Mouse (Mus musculus) myocyte (in vitro differentiated cells): ENCODE results near the gene Fam43b. TPM values are rescaled to one million over a fixed set of nuclear protein-coding genes. Genes with fewer than 3 reads are reported as not detected.
"Not testable (repeated sequence)": the region's sequence is repeated elsewhere in the genome, so short reads cannot be mapped to it uniquely, and the experiment has no call there.

Experiments
- H3K27me3 ChIP-seq: one replicate; pipeline ENCODE4 v1.6.1; 2011; ENCODE audit not compliant: control insufficient read depth, insufficient read depth, insufficient read length
- H3K36me3 ChIP-seq: one replicate; pipeline ENCODE4 v1.6.1; 2011; ENCODE audit not compliant: control insufficient read depth, insufficient read depth
- H3K4me2 ChIP-seq: one replicate; pipeline ENCODE4 v1.6.1; 2011; ENCODE audit warnings: low read depth, control low read depth
- H3K4me3 ChIP-seq: one replicate; pipeline ENCODE4 v1.5.1; 2011; ENCODE audit warnings: mild to moderate bottlenecking, control low read depth, moderate library complexity
- H3K79me2 ChIP-seq: one replicate; pipeline ENCODE4 v1.6.1; 2011; ENCODE audit not compliant: control insufficient read depth, insufficient read depth
- H3ac ChIP-seq: one replicate; pipeline ENCODE4 v1.6.1; 2011; ENCODE audit not compliant: control insufficient read depth, insufficient read length
- CEBPB ChIP-seq: IDR thresholded peaks from 2 replicates; pipeline ENCODE4 v1.6.1; 2011; ENCODE audit warnings: mild to moderate bottlenecking, moderate library complexity; ENCODE audit not compliant: poor library complexity, insufficient read depth, severe bottlenecking
- E2F4 ChIP-seq: IDR thresholded peaks from one replicate; pipeline ENCODE4 v1.6.1; 2011; ENCODE audit warnings: mild to moderate bottlenecking, control low read depth, moderate library complexity; ENCODE audit not compliant: insufficient read depth
- MAX ChIP-seq: IDR thresholded peaks from one replicate; pipeline ENCODE4 v1.6.1; 2011; ENCODE audit warnings: low read depth, mild to moderate bottlenecking, control low read depth
- MYOD1 ChIP-seq, 3 experiments: IDR thresholded peaks; one replicate each; pipeline ENCODE4 v1.6.1; 2011; ENCODE audit warnings: control low read depth in 2 of 3, low read depth in 2 of 3, mild to moderate bottlenecking in 2 of 3, moderate library complexity in 1 of 3; ENCODE audit not compliant: insufficient read length in 2 of 3, control insufficient read depth in 1 of 3
- MYOG ChIP-seq, 3 experiments: IDR thresholded peaks; one replicate each; pipeline ENCODE4 v1.6.1; 2011; ENCODE audit warnings: control low read depth in 2 of 3, low read depth in 2 of 3, mild to moderate bottlenecking in 2 of 3; ENCODE audit not compliant: insufficient read length in 2 of 3, control insufficient read depth in 1 of 3, insufficient read depth in 1 of 3
- POLR2A ChIP-seq: IDR thresholded peaks from one replicate; pipeline ENCODE4 v1.6.1; 2011; ENCODE audit warnings: low read depth, mild to moderate bottlenecking, control low read depth, moderate library complexity; ENCODE audit not compliant: insufficient read length
- POLR2AphosphoS2 ChIP-seq: IDR thresholded peaks from one replicate; pipeline ENCODE4 v1.6.1; 2011; ENCODE audit warnings: low read depth, control low read depth; ENCODE audit not compliant: insufficient read length
- REST ChIP-seq: IDR thresholded peaks from one replicate; pipeline ENCODE4 v1.6.1; 2011; ENCODE audit warnings: mild to moderate bottlenecking, control low read depth, moderate library complexity; ENCODE audit not compliant: insufficient read depth, insufficient read length
- SRF ChIP-seq: IDR thresholded peaks from one replicate; pipeline ENCODE4 v1.6.1; 2011; ENCODE audit warnings: low read depth; ENCODE audit not compliant: control insufficient read depth, insufficient read length
- TCF12 ChIP-seq: IDR thresholded peaks from one replicate; pipeline ENCODE4 v1.6.1; 2011; ENCODE audit warnings: mild to moderate bottlenecking, control low read depth; ENCODE audit not compliant: poor library complexity, insufficient read depth, severe bottlenecking
- TCF3 ChIP-seq: IDR thresholded peaks from one replicate; pipeline ENCODE4 v1.6.1; 2011; ENCODE audit warnings: low read depth, control low read depth; ENCODE audit not compliant: insufficient read length
- USF1 ChIP-seq: IDR thresholded peaks from one replicate; pipeline ENCODE4 v1.6.1; 2011; ENCODE audit warnings: low read depth, mild to moderate bottlenecking, control low read depth, moderate library complexity
- polyA plus RNA-seq: library from polyadenylated mRNA; unstranded; fragments of >200 nt; fragmentation: generic; extraction: Trizol; gene quantifications from one replicate; pipeline ENCODE4 v1.2.1, GENCODE M21; 2012; ENCODE audit warnings: missing spikeins

Fam43b gene
- polyA plus RNA-seq, 1 experiment: not detected

- no peaks in the 10 kb centered on the region for H3K36me3 ChIP-seq
- H3K4me2 ChIP-seq: no peak overlapping the region
- no peaks in the 10 kb centered on the region for H3K27me3 ChIP-seq
- H3ac ChIP-seq: no peak overlapping the region
- no peak overlapping the region for H3K4me3 ChIP-seq
- TF ChIP-seq MYOG (IDR thresholded peaks at IDR 0.05; ENCODE audit: control insufficient read depth in 1 of 3, insufficient read depth in 1 of 3, insufficient read length in 2 of 3, low read depth in 2 of 3) (no peak), MAX (no peak), POLR2AphosphoS2 (no peak), TCF3 (no peak), E2F4 (no peak), MYOD1 (IDR thresholded peaks at IDR 0.05; ENCODE audit: control insufficient read depth in 1 of 3, insufficient read length in 2 of 3, low read depth in 2 of 3) (no peak), USF1 (no peak), SRF (no peak), CEBPB (no peak), POLR2A (no peak), REST (no peak), TCF12 (no peak)
- peaks cover 17% of the 10 kb centered on the region for H3K79me2 ChIP-seq
Observed at GRCm38 (mm10) chr4:138431340-138431739, 35.0 kb upstream of the Fam43b start.

GRCm38 (mm10) chr4:138429778-138430177 is 33.5 kb upstream of the Fam43b start:
- H3K27me3 ChIP-seq: no peaks in the 10 kb centered on the region
- H3ac ChIP-seq: no peak overlapping the region

GRCm38 (mm10) chr4:138426778-138427705 is 30.7 kb upstream of the Fam43b start:
- Histone ChIP-seq H3K4me3 (no peak overlapping the region), H3K4me2 (peak overlapping the region; percentile 39), H3ac (no peak overlapping the region), H3K27me3 (no peaks in the 10 kb centered on the region), H3K79me2 (no peaks in the 10 kb centered on the region), H3K36me3 (no peaks in the 10 kb centered on the region)
- TF ChIP-seq SRF (no peak), MYOD1 (IDR thresholded peaks at IDR 0.05; ENCODE audit: control insufficient read depth in 1 of 3, insufficient read length in 2 of 3, low read depth in 2 of 3) (no peak), POLR2AphosphoS2 (no peak), E2F4 (no peak), REST (no peak), TCF12 (no peak), CEBPB (no peak), POLR2A (no peak), MAX (no peak)

More at GRCm38 (mm10) chr4:138429778-138430177, 33.5 kb upstream of the Fam43b start:
- Histone ChIP-seq H3K4me3 (no peak overlapping the region), H3K4me2 (no peak overlapping the region), H3K79me2 (peaks cover 2% of the 10 kb centered on the region), H3K36me3 (no peaks in the 10 kb centered on the region)
- TF ChIP-seq MAX (no peak), TCF12 (no peak)

- not testable (repeated sequence) for H3K27me3 ChIP-seq, H3K4me3 ChIP-seq, H3ac ChIP-seq, H3K36me3 ChIP-seq, H3K79me2 ChIP-seq, H3K4me2 ChIP-seq
Observed at GRCm38 (mm10) chr4:138425604-138426003, 29.3 kb upstream of the Fam43b start.

GRCm38 (mm10) chr4:138425028-138425427 is 28.7 kb upstream of the Fam43b start:
- Histone ChIP-seq H3ac (no peak overlapping the region), H3K36me3 (no peaks in the 10 kb centered on the region), H3K79me2 (no peaks in the 10 kb centered on the region), H3K4me2 (no peak overlapping the region), H3K27me3 (peaks cover 11% of the 10 kb centered on the region), H3K4me3 (no peak overlapping the region)
- no peak for TF ChIP-seq TCF3
- no peak for TF ChIP-seq E2F4
- no peak for TF ChIP-seq REST
- TF ChIP-seq MYOG (IDR thresholded peaks at IDR 0.05; ENCODE audit: control insufficient read depth in 1 of 3, insufficient read depth in 1 of 3, insufficient read length in 2 of 3, low read depth in 2 of 3): no peak
- no peak for TF ChIP-seq SRF
- no peak for TF ChIP-seq CEBPB
- TF ChIP-seq POLR2AphosphoS2: no peak
- TF ChIP-seq USF1: no peak
- no peak for TF ChIP-seq POLR2A
- no peak for TF ChIP-seq MYOD1 (IDR thresholded peaks at IDR 0.05; ENCODE audit: control insufficient read depth in 1 of 3, insufficient read length in 2 of 3, low read depth in 2 of 3)
- no peak for TF ChIP-seq TCF12
- TF ChIP-seq MAX: no peak
